Mouse (Mus musculus) stomach, postnatal 0 days (tissue): ENCODE measurements around the gene Id2.

Experiments used
- CTCF ChIP-seq: IDR thresholded peaks from 2 replicates; pipeline ENCODE4 v1.5.1; 2016; ENCODE audit warnings: antibody characterized with exemption, low read depth, mild to moderate bottlenecking, moderate library complexity
- EP300 ChIP-seq: optimal IDR thresholded peaks from 2 replicates; pipeline ENCODE3; 2016; ENCODE audit warnings: antibody characterized with exemption

DNA sequence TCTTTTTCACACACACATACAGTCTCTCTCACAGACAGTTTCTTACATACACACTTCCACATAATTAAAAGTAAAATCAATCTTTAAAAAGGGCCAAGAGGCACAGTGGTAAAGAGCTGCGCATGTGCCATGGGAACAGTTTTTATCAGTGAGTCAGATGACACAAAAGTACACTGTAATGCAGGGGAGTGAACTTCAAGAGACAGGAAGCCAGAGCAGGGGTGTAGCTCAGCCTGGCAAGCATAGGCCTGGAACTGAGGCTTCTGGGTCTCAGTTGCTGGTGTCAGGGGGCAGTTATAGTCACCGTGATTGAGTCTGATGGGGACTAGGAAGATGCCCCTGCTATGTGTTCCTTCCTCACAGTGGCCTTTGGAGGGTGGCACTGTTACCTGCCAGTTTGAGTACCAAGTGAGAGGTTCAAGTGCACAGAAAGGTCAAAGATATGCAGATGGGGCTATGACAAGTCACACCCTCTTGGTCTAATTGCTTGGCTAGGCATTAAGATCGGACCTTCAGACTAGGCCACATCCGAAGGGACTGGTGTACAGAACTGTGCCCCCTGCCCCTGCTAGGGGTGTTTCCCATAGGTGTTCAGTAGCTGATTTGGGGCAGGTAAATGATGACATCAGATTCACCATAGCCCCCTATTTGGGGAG lies 21.0 kb upstream of the Id2 start:
- TF ChIP-seq CTCF: no peak
- TF ChIP-seq EP300: no peak
